Mouse (Mus musculus): ENCODE measurements at regions not wholly inside any gene's neighbourhood (a gene's known extent, or its start where the extent isn't known, plus 50 kb on each side); places are given as distances from the start of the nearest gene placed in this dataset.
A peak's percentile ranks its signal among the peaks of the same experiment; 100 is the strongest.

GRCm38 (mm10) chr2:167783374-167783773 lies 93.8 kb upstream of the Tmem189 start:
- DNase-seq (ENCODE audit: low spot score in 2 of 2): no peak

GRCm38 (mm10) chr2:167782231-167782999 lies 92.8 kb upstream of the Tmem189 start:
- peak in 1 of 2 experiments; percentile 22 for DNase-seq (ENCODE audit: low spot score in 2 of 2)

GRCm38 (mm10) chr2:167781496-167781895 lies 91.9 kb upstream of the Tmem189 start:
- DNase-seq (ENCODE audit: low spot score in 2 of 2): no peak

GRCm38 (mm10) chr2:167778691-167779090 lies 89.1 kb upstream of the Tmem189 start:
- DNase-seq (ENCODE audit: low spot score in 2 of 2): no peak

GRCm38 (mm10) chr2:167778271-167778670 lies 88.6 kb upstream of the Tmem189 start:
- DNase-seq (ENCODE audit: low spot score in 2 of 2): no peak

- peak; percentile 28 to 44 for DNase-seq (ENCODE audit: low spot score in 2 of 2)
Measured at GRCm38 (mm10) chr2:167777331-167778085, 87.9 kb upstream of the Tmem189 start.

GRCm38 (mm10) chr2:167776251-167777168 lies 86.9 kb upstream of the Tmem189 start:
- no peak for DNase-seq (ENCODE audit: low spot score in 2 of 2)

GRCm38 (mm10) chr2:167775218-167775915 lies 85.7 kb upstream of the Tmem189 start:
- DNase-seq (ENCODE audit: low spot score in 2 of 2): peak; percentile 35 to 46

- no peak for DNase-seq (ENCODE audit: low spot score in 2 of 2)
Measured at GRCm38 (mm10) chr2:167774806-167775179, 85.2 kb upstream of the Tmem189 start.

- no peak for DNase-seq (ENCODE audit: low spot score in 2 of 2)
Measured at GRCm38 (mm10) chr2:167774166-167774805, 84.7 kb upstream of the Tmem189 start.

GRCm38 (mm10) chr2:167772834-167773233 lies 83.2 kb upstream of the Tmem189 start:
- no peak for DNase-seq (ENCODE audit: low spot score in 2 of 2)

GRCm38 (mm10) chr2:167767962-167768361 lies 78.3 kb upstream of the Tmem189 start:
- DNase-seq (ENCODE audit: low spot score in 2 of 2): no peak

- no peak for DNase-seq (ENCODE audit: low spot score in 2 of 2)
Measured at GRCm38 (mm10) chr2:167767371-167767770, 77.7 kb upstream of the Tmem189 start.

- DNase-seq (ENCODE audit: low spot score in 2 of 2): no peak
Measured at GRCm38 (mm10) chr2:167765811-167766210, 76.2 kb upstream of the Tmem189 start.

- DNase-seq (ENCODE audit: low spot score in 2 of 2): no peak
Measured at GRCm38 (mm10) chr2:167765072-167765800, 75.6 kb upstream of the Tmem189 start.

- DNase-seq (ENCODE audit: low spot score in 2 of 2): no peak
Measured at GRCm38 (mm10) chr2:167763891-167764410, 74.3 kb upstream of the Tmem189 start.

- DNase-seq (ENCODE audit: low spot score in 2 of 2): no peak
Measured at GRCm38 (mm10) chr2:167761404-167761936, 71.8 kb upstream of the Tmem189 start.

- DNase-seq (ENCODE audit: low spot score in 2 of 2): no peak
Measured at GRCm38 (mm10) chr2:167760681-167761403, 71.2 kb upstream of the Tmem189 start.

Data from thymus, postnatal 10 days (tissue).